Mouse (Mus musculus): ENCODE measurements around the gene Dst. TPM values are rescaled to one million over a fixed set of nuclear protein-coding genes. Genes with fewer than 3 reads are reported as not detected.
"Not testable (repeated sequence)": the region's sequence is repeated elsewhere in the genome, so short reads cannot be mapped to it uniquely, and the experiment has no call there.

Gene Dst
- polyA plus RNA-seq, 1 experiment from 2014 or later: 38.4 TPM

- Histone ChIP-seq H3K9me3 (no peaks in the 10 kb centered on the region), H3K36me3 (no peaks in the 10 kb centered on the region), H3K9ac (replicated peaks) (no peak overlapping the region), H3K27ac (replicated peaks) (no peak overlapping the region), H3K4me1 (peaks cover 23% of the 10 kb centered on the region), H3K4me3 (no peak overlapping the region), H3K27me3 (no peaks in the 10 kb centered on the region), H3K4me2 (replicated peaks) (no peak overlapping the region)
- no peak for ATAC-seq (ENCODE audit: low FRiP score, low read depth)
- 93% methylated on average over 14 of the region's 14 CpGs for WGBS
These were observed 148.6 kb downstream of the Dst start for GRCm38 (mm10) chr1:34056658-34057057.

- ATAC-seq (ENCODE audit: low FRiP score, low read depth): no peak
- Histone ChIP-seq H3K27me3 (no peaks in the 10 kb centered on the region), H3K4me2 (replicated peaks) (no peak overlapping the region), H3K4me1 (peaks cover 38% of the 10 kb centered on the region), H3K36me3 (no peaks in the 10 kb centered on the region), H3K9ac (replicated peaks) (no peak overlapping the region), H3K9me3 (no peaks in the 10 kb centered on the region), H3K27ac (replicated peaks) (no peak overlapping the region), H3K4me3 (no peak overlapping the region)
- WGBS: 74% methylated on average over 12 of the region's 12 CpGs
These were observed 151.2 kb downstream of the Dst start for GRCm38 (mm10) chr1:34059231-34059630.

- 9% methylated on average over 6 of the region's 6 CpGs for whole genome bisulfite sequencing
These were observed 152.4 kb downstream of the Dst start for GRCm38 (mm10) chr1:34060446-34060845.

GRCm38 (mm10) chr1:34061078-34061477, 153.1 kb downstream of the Dst start:
- Histone ChIP-seq H3K36me3 (no peaks in the 10 kb centered on the region), H3K4me2 (replicated peaks) (0 out of 2 replicates have a peak overlapping the region, but pooled peaks have one; percentile 32), H3K4me3 (no peak overlapping the region), H3K9ac (replicated peaks) (no peak overlapping the region), H3K4me1 (peaks cover 39% of the 10 kb centered on the region), H3K27ac (replicated peaks) (peak overlapping the region; percentile 60; the same call in 1 of the 2 replicates), H3K27me3 (no peaks in the 10 kb centered on the region), H3K9me3 (no peaks in the 10 kb centered on the region)
- WGBS: 20% methylated on average over 4 of the region's 4 CpGs
- peak; percentile 59; the same call in 1 of the 2 replicates for ATAC-seq (ENCODE audit: low FRiP score, low read depth)

More at GRCm38 (mm10) chr1:34060446-34060845, 152.4 kb downstream of the Dst start:
- Histone ChIP-seq H3K27ac (replicated peaks) (peak overlapping the region; percentile 60), H3K9me3 (no peaks in the 10 kb centered on the region), H3K4me1 (peaks cover 39% of the 10 kb centered on the region), H3K27me3 (no peaks in the 10 kb centered on the region), H3K9ac (replicated peaks) (no peak overlapping the region), H3K36me3 (no peaks in the 10 kb centered on the region), H3K4me2 (replicated peaks) (peak overlapping the region; percentile 32), H3K4me3 (no peak overlapping the region)
- peak; percentile 65 for ATAC-seq (ENCODE audit: low FRiP score, low read depth)

GRCm38 (mm10) chr1:34061860-34062259, 153.8 kb downstream of the Dst start:
- Histone ChIP-seq H3K9me3 (no peaks in the 10 kb centered on the region), H3K4me3 (no peak overlapping the region), H3K9ac (replicated peaks) (no peak overlapping the region), H3K4me1 (peaks cover 39% of the 10 kb centered on the region), H3K27me3 (no peaks in the 10 kb centered on the region), H3K36me3 (no peaks in the 10 kb centered on the region), H3K27ac (replicated peaks) (no peak overlapping the region), H3K4me2 (replicated peaks) (no peak overlapping the region)
- 73% methylated on average over 1 of the region's 1 CpGs for WGBS
- ATAC-seq (ENCODE audit: low FRiP score, low read depth): no peak

GRCm38 (mm10) chr1:34063943-34064342, 155.9 kb downstream of the Dst start:
- no peak overlapping the region for H3K4me2 ChIP-seq (replicated peaks)
- H3K9me3 ChIP-seq: no peaks in the 10 kb centered on the region
- ATAC-seq (ENCODE audit: low FRiP score, low read depth): no peak
- H3K27me3 ChIP-seq: no peaks in the 10 kb centered on the region
- no peak overlapping the region for H3K4me3 ChIP-seq
- no peak overlapping the region for H3K27ac ChIP-seq (replicated peaks)
- H3K9ac ChIP-seq (replicated peaks): no peak overlapping the region
- WGBS: 64% methylated on average over 3 of the region's 3 CpGs
- peaks cover 39% of the 10 kb centered on the region for H3K4me1 ChIP-seq
- H3K36me3 ChIP-seq: no peaks in the 10 kb centered on the region

- no peaks in the 10 kb centered on the region for H3K36me3 ChIP-seq
- no peak overlapping the region for H3K9ac ChIP-seq (replicated peaks)
- H3K4me3 ChIP-seq: no peak overlapping the region
- H3K27ac ChIP-seq (replicated peaks): no peak overlapping the region
- no peaks in the 10 kb centered on the region for H3K27me3 ChIP-seq
- peaks cover 33% of the 10 kb centered on the region for H3K4me1 ChIP-seq
- H3K9me3 ChIP-seq: no peaks in the 10 kb centered on the region
- WGBS: 85% methylated on average over 5 of the region's 5 CpGs
- no peak overlapping the region for H3K4me2 ChIP-seq (replicated peaks)
- ATAC-seq (ENCODE audit: low FRiP score, low read depth): no peak
These were observed 157.6 kb downstream of the Dst start for GRCm38 (mm10) chr1:34065551-34066048.

GRCm38 (mm10) chr1:34066401-34066800, 158.4 kb downstream of the Dst start:
- ATAC-seq (ENCODE audit: low FRiP score, low read depth): not testable (repeated sequence)

GRCm38 (mm10) chr1:34068341-34068740, 160.3 kb downstream of the Dst start:
- H3K4me3 ChIP-seq: no peak overlapping the region
- no peak overlapping the region for H3K4me2 ChIP-seq (replicated peaks)
- no peak for ATAC-seq (ENCODE audit: low FRiP score, low read depth)
- H3K9ac ChIP-seq (replicated peaks): no peak overlapping the region
- H3K27me3 ChIP-seq: no peaks in the 10 kb centered on the region
- no peak overlapping the region for H3K27ac ChIP-seq (replicated peaks)
- no peaks in the 10 kb centered on the region for H3K36me3 ChIP-seq
- peaks cover 11% of the 10 kb centered on the region for H3K4me1 ChIP-seq
- no peaks in the 10 kb centered on the region for H3K9me3 ChIP-seq
- WGBS: 57% methylated on average over 5 of the region's 5 CpGs

More at GRCm38 (mm10) chr1:34066401-34066800, 158.4 kb downstream of the Dst start:
- H3K4me2 ChIP-seq (replicated peaks); H3K36me3 ChIP-seq; H3K9ac ChIP-seq (replicated peaks); H3K4me3 ChIP-seq; H3K9me3 ChIP-seq; H3K27me3 ChIP-seq; H3K27ac ChIP-seq (replicated peaks): not testable (repeated sequence)
- H3K4me1 ChIP-seq: peaks cover 25% of the 10 kb centered on the region
- WGBS: 96% methylated on average over 4 of the region's 4 CpGs

- 86% methylated on average over 10 of the region's 10 CpGs for WGBS
- Histone ChIP-seq H3K4me1 (peaks cover 15% of the 10 kb centered on the region), H3K9me3 (no peaks in the 10 kb centered on the region), H3K27ac (replicated peaks) (no peak overlapping the region), H3K27me3 (no peaks in the 10 kb centered on the region), H3K9ac (replicated peaks) (no peak overlapping the region), H3K36me3 (no peaks in the 10 kb centered on the region), H3K4me3 (no peak overlapping the region), H3K4me2 (replicated peaks) (no peak overlapping the region)
- ATAC-seq (ENCODE audit: low FRiP score, low read depth): no peak
These were observed 161.7 kb downstream of the Dst start for GRCm38 (mm10) chr1:34069514-34070290.

- peaks cover 20% of the 10 kb centered on the region for H3K4me1 ChIP-seq
- no peak for ATAC-seq (ENCODE audit: low FRiP score, low read depth)
- H3K36me3 ChIP-seq: no peaks in the 10 kb centered on the region
- no peak overlapping the region for H3K9ac ChIP-seq (replicated peaks)
- H3K9me3 ChIP-seq: no peaks in the 10 kb centered on the region
- no peaks in the 10 kb centered on the region for H3K27me3 ChIP-seq
- no peak overlapping the region for H3K4me2 ChIP-seq (replicated peaks)
- no peak overlapping the region for H3K4me3 ChIP-seq
- no peak overlapping the region for H3K27ac ChIP-seq (replicated peaks)
- 91% methylated on average over 7 of the region's 7 CpGs for WGBS
These were observed 162.4 kb downstream of the Dst start for GRCm38 (mm10) chr1:34070474-34070873.

GRCm38 (mm10) chr1:34070991-34071639, 163.1 kb downstream of the Dst start:
- H3K4me1 ChIP-seq: peaks cover 20% of the 10 kb centered on the region
- no peaks in the 10 kb centered on the region for H3K36me3 ChIP-seq
- H3K4me3 ChIP-seq: no peak overlapping the region
- no peak overlapping the region for H3K27ac ChIP-seq (replicated peaks)
- no peak overlapping the region for H3K4me2 ChIP-seq (replicated peaks)
- no peak for ATAC-seq (ENCODE audit: low FRiP score, low read depth)
- H3K27me3 ChIP-seq: no peaks in the 10 kb centered on the region
- WGBS: 83% methylated on average over 6 of the region's 6 CpGs
- H3K9me3 ChIP-seq: no peaks in the 10 kb centered on the region
- H3K9ac ChIP-seq (replicated peaks): no peak overlapping the region
